Comparison of ENCODE assay signal across 13 mouse cellular contexts in the genomic region with DNA sequence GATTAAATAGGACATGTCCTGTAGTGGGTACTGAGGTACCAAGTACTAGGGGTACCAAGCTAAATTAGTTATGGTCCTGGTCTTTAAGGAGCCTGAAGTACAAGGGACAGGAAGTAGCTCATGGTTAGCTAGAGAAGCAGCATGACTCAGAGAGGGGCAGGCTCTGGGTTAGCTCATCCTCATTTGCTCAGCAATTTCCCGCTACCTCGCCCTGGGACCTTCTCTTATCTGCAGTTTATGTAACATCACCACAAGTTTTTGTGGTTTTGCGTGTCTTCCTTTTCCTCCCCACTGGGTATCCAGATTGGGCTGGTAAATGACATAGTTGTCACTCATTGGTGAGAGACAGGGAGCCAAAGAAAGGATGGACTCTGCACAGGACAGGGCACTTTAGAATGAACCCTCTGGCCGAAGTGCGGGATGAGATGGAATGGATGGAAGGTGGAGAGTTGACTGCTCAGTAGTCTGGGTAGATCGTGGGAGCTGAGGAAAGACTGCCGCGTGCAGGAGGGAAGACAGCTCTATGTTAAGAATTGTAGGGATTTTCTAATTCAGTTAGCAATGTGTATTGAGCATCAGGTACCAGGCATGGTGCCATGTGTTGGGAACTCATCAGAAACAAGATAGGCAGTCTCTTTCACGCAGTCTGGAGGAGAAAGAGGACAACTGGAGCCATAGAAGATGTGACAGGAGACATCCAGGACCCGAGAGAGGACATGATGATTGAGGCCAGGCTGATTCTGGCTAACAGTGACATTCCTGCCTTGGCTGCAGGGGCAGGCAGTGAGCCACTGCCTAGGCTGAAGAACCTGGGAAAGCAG. TPM values are rescaled to one million over a fixed set of nuclear protein-coding genes. Genes with fewer than 3 reads are reported as not detected.
DNase-seq lines count a peak whose midpoint lies in the region; ATAC-seq and TF ChIP-seq lines count a peak whose summit lies in the region.
"Had no signal": no experiment of that assay in that cellular context is flagged by ENCODE, and none has a peak within 500 bp of the region (broad histone marks: within the 10 kb centered on the region; RNA-seq: fewer than 3 reads in every experiment).

No protein-coding gene starts in this region.

- DNase-seq in lung, postnatal 25 days (ENCODE audit: low spot score), result peak; percentile 54
- no peak for DNase-seq in lung, postnatal 14 days
- no peak for DNase-seq in liver, embryonic 11.5 days (ENCODE audit: low spot score)
- DNase-seq in natural killer cell, adult 2 months (ENCODE audit: low spot score in 2 of 2), result peak; percentile 28 to 40
- DNase-seq in embryonic facial prominence, embryonic 10.5 days (ENCODE audit: low spot score), result no peak
- DNase-seq in retina, postnatal 1 day, result no peak
- DNase-seq in urinary bladder, adult 18-20 months (ENCODE audit: low spot score in 2 of 2), result no peak
- DNase-seq: adrenal gland, postnatal 14 days; cerebellum, adult 8-10 months; thymus, adult 18-20 months had no signal

- H3K4me2 ChIP-seq in liver, embryonic 11.5 days, result no peak overlapping the region
- H3K4me2 ChIP-seq: embryonic facial prominence, embryonic 15.5 days; heart, embryonic 15.5 days had no signal

- no peak overlapping the region for H3K9ac ChIP-seq in liver, embryonic 11.5 days (ENCODE audit: low read depth, low read length)
- H3K9ac ChIP-seq: embryonic facial prominence, embryonic 15.5 days; heart, embryonic 15.5 days had no signal

- WGBS in bone marrow, adult 2 months, result 14% methylated on average over 10 of the region's 10 CpGs
- 54% methylated on average over 10 of the region's 10 CpGs for WGBS in liver, embryonic 11.5 days
- 89% methylated on average over 10 of the region's 10 CpGs for WGBS in embryonic facial prominence, embryonic 10.5 days

- no peak for TF ChIP-seq CTCF in bone marrow, adult 2 months (IDR thresholded peaks at IDR 0.05; ENCODE audit: control insufficient read depth, insufficient read depth, low read length)

- TF ChIP-seq POLR2A in bone marrow, adult 2 months (IDR thresholded peaks at IDR 0.05; ENCODE audit: borderline replicate concordance, control insufficient read depth, low read depth, low read length), result no peak

- peak; percentile 60 for ATAC-seq in liver, embryonic 11.5 days (replicated peaks; ENCODE audit: low FRiP score)

- no peaks in the 10 kb centered on the region for H3K36me3 ChIP-seq in liver, embryonic 11.5 days (ENCODE audit: control insufficient read depth, insufficient read depth, low read length)
- no peaks in the 10 kb centered on the region for H3K36me3 ChIP-seq in embryonic facial prominence, embryonic 10.5 days (replicated peaks)
- H3K36me3 ChIP-seq: embryonic facial prominence, embryonic 15.5 days; heart, embryonic 15.5 days had no signal

- H3K27me3 ChIP-seq in liver, embryonic 11.5 days (replicated peaks; ENCODE audit: control insufficient read depth, insufficient read depth, low read length), result no peaks in the 10 kb centered on the region
- H3K27me3 ChIP-seq in embryonic facial prominence, embryonic 10.5 days (replicated peaks; ENCODE audit: low read depth, poor library complexity, severe bottlenecking), result no peaks in the 10 kb centered on the region
- H3K27me3 ChIP-seq: embryonic facial prominence, embryonic 15.5 days had no signal

- no peak overlapping the region for H3K4me3 ChIP-seq in bone marrow, adult 2 months (replicated peaks; ENCODE audit: control insufficient read depth, low read depth, low read length)
- no peak overlapping the region for H3K4me3 ChIP-seq in liver, embryonic 11.5 days (ENCODE audit: low read depth, low read length)
- no peak overlapping the region for H3K4me3 ChIP-seq in embryonic facial prominence, embryonic 10.5 days
- H3K4me3 ChIP-seq: embryonic facial prominence, embryonic 15.5 days; heart, embryonic 15.5 days had no signal

- H3K4me1 ChIP-seq in bone marrow, adult 2 months (ENCODE audit: control insufficient read depth, insufficient read depth, low read length), result peaks cover 8% of the 10 kb centered on the region
- peaks cover 20% of the 10 kb centered on the region for H3K4me1 ChIP-seq in liver, embryonic 11.5 days (replicated peaks; ENCODE audit: control insufficient read depth, insufficient read depth, low read length)
- peaks cover 9% of the 10 kb centered on the region for H3K4me1 ChIP-seq in embryonic facial prominence, embryonic 10.5 days
- H3K4me1 ChIP-seq: embryonic facial prominence, embryonic 15.5 days had no signal

- no peaks in the 10 kb centered on the region for H3K9me3 ChIP-seq in liver, embryonic 11.5 days (ENCODE audit: control insufficient read depth, low read length)
- no peaks in the 10 kb centered on the region for H3K9me3 ChIP-seq in embryonic facial prominence, embryonic 10.5 days
- H3K9me3 ChIP-seq: embryonic facial prominence, embryonic 15.5 days; heart, embryonic 15.5 days had no signal

- peak overlapping the region; percentile 84 for H3K27ac ChIP-seq in bone marrow, adult 2 months (ENCODE audit: control insufficient read depth, insufficient read depth, low read depth, low read length, poor library complexity)
- H3K27ac ChIP-seq in liver, embryonic 11.5 days (ENCODE audit: low read depth, low read length), result no peak overlapping the region
- H3K27ac ChIP-seq in embryonic facial prominence, embryonic 10.5 days (replicated peaks), result no peak overlapping the region
- H3K27ac ChIP-seq: embryonic facial prominence, embryonic 15.5 days; heart, embryonic 15.5 days had no signal

RNA-seq across cellular contexts. Expression of a gene that starts 15.2 kb away (rescaled TPM):
- polyA plus RNA-seq in bone marrow, adult 2 months (2011; ENCODE audit: insufficient read depth, insufficient read length, low replicate concordance, missing spikeins), result 0.72 and 0.82 TPM in 2 replicates
- polyA plus RNA-seq in liver, embryonic 11.5 days (2014; fragmentation: Nextera tagmentation; extraction: Ambion mirVana), result 1.6 and 2.2 TPM in 2 replicates
- polyA plus RNA-seq in embryonic facial prominence, embryonic 10.5 days (2016; fragmentation: Nextera tagmentation; extraction: Ambion mirVana), result 0.31 and 0.50 TPM in 2 replicates

RNA-seq across cellular contexts. Expression of a gene that starts 53.4 kb away (rescaled TPM):
- 1.3 TPM in 2 replicates for polyA plus RNA-seq in bone marrow, adult 2 months (2011; ENCODE audit: insufficient read depth, insufficient read length, low replicate concordance, missing spikeins)
- 4.1 and 4.3 TPM in 2 replicates for polyA plus RNA-seq in liver, embryonic 11.5 days (2014; fragmentation: Nextera tagmentation; extraction: Ambion mirVana)
- polyA plus RNA-seq in embryonic facial prominence, embryonic 10.5 days (2016; fragmentation: Nextera tagmentation; extraction: Ambion mirVana), result 1.8 and 3.0 TPM in 2 replicates

Comparison
In these comparisons a context has a peak if more than half of its experiments do, and no peak if none do; other contexts are left out.
1. DNase-seq: peak in lung, postnatal 25 days (single experiment) and natural killer cell, adult 2 months (2 of 2); none in lung, postnatal 14 days (single experiment), liver, embryonic 11.5 days (single experiment), embryonic facial prominence, embryonic 10.5 days (single experiment), retina, postnatal 1 day (single experiment) and urinary bladder, adult 18-20 months (0 of 2).